Mouse (Mus musculus) heart, adult 2 months (tissue): Measurements from ENCODE around the gene Slc25a23. TPM values are rescaled to one million over a fixed set of nuclear protein-coding genes. Genes with fewer than 3 reads are reported as not detected.

ENCODE experiments used
- DNase-seq, 2 experiments: peaks; one replicate each; pipeline ENCODE4 v3.0.0; 2021
- H3K27ac ChIP-seq: fragments of 200-600 bp; 2 replicates; pipeline ENCODE4 v1.8.1; 2022
- H3K27me3 ChIP-seq: fragments of 200-500 bp; 2 replicates; pipeline ENCODE4 v1.6.1; 2012; ENCODE audit warnings: mild to moderate bottlenecking, low read length, inconsistent platforms, mixed read lengths; ENCODE audit not compliant: control insufficient read depth, insufficient read depth
- H3K36me3 ChIP-seq: fragments of 200-500 bp; 2 replicates; pipeline ENCODE4 v1.6.1; 2012; ENCODE audit warnings: low read length, inconsistent platforms; ENCODE audit not compliant: control insufficient read depth, insufficient read depth
- H3K4me1 ChIP-seq: fragments of 200-500 bp; 2 replicates; pipeline ENCODE4 v1.6.1; 2011; ENCODE audit warnings: low read length; ENCODE audit not compliant: control insufficient read depth, insufficient read depth
- H3K4me3 ChIP-seq: fragments of 200-600 bp; 2 replicates; pipeline ENCODE4 v1.8.1; 2022
- H3K79me2 ChIP-seq: fragments of 200-500 bp; replicated peaks from 2 replicates; pipeline ENCODE4 v1.6.1; 2012; ENCODE audit warnings: mild to moderate bottlenecking, inconsistent platforms, low read length, moderate library complexity, mixed read lengths; ENCODE audit not compliant: control insufficient read depth, insufficient read depth
- H3K9ac ChIP-seq: fragments of 200-500 bp; 2 replicates; pipeline ENCODE4 v1.6.1; 2012; ENCODE audit warnings: low read depth, mild to moderate bottlenecking, control low read depth, inconsistent platforms, low read length, mixed read lengths
- CTCF ChIP-seq: fragments of 200-600 bp; IDR thresholded peaks from 2 replicates; pipeline ENCODE4 v1.8.1; 2022; ENCODE audit warnings: antibody characterized with exemption, mild to moderate bottlenecking, moderate library complexity
- EP300 ChIP-seq: fragments of 200-500 bp; IDR thresholded peaks from 2 replicates; pipeline ENCODE4 v1.6.1; 2011; ENCODE audit warnings: low read depth, low read length, control low read depth; ENCODE audit not compliant: insufficient read depth
- POLR2A ChIP-seq: fragments of 200-500 bp; IDR thresholded peaks from 2 replicates; pipeline ENCODE4 v1.6.1; 2011; ENCODE audit warnings: mild to moderate bottlenecking, low read depth, low read length, control low read depth; ENCODE audit not compliant: insufficient read depth
- WGBS: fragments of 180-500 bp; shearing (Covaris S2); methylation state at CpG from one replicate; pipeline ENCODE4 v1.1.7; 2018; 5-methylcytosine and 5-hydroxymethylcytosine counted together
- intact Hi-C: fragments of 180-260 bp; cut with DNase I; formaldehyde crosslinking; loops from one replicate; pipeline ENCODE4 v1.15.1; 2025
- polyA plus RNA-seq: library from polyadenylated mRNA; depleted of rRNA; stranded (reverse); fragments of >200 nt; gene quantifications from 2 replicates; pipeline ENCODE4 v1.2.3, GENCODE M21; 2012
- total RNA-seq, 2 experiments: library from RNA; stranded (reverse); gene quantifications; 2 replicates each; pipeline ENCODE4 v1.2.3; 2021

The Slc25a23 gene
- total and polyA plus RNA-seq, 3 experiments, result 63.5 to 70.9 (median 67.5) TPM

DNA sequence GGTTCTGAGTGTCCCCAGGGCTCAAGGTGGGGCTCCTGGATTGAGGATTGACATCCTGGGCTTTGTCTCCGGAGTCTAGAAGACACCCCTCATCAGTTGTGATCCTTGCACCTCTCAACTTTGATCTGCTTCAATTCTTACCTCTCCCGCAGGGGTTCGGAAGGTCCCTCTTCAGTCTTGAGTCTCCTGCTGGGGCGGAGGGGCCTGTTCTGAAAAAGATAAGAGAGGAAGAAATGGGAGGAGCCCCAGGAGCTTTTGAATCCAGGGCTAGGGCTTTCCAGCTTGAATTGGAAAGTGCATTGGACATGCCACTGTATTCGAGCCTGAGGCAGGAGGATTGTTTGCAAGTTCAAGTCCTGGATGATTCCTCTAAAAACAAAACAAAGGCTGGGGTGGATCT lies 7.2 kb upstream of the Slc25a23 start:
- Histone ChIP-seq H3K27me3 (no peaks in the 10 kb centered on the region), H3K4me1 (no peaks in the 10 kb centered on the region), H3K9ac (no peak overlapping the region), H3K4me3 (no peak overlapping the region), H3K79me2 (no peaks in the 10 kb centered on the region), H3K36me3 (no peaks in the 10 kb centered on the region), H3K27ac (no peak overlapping the region)
- no peak for DNase-seq
- intact Hi-C loops, result no loop called here
- TF ChIP-seq POLR2A (no peak), CTCF (no peak), EP300 (no peak)
- WGBS, result 39% methylated on average over 5 of the region's 5 CpGs

DNA sequence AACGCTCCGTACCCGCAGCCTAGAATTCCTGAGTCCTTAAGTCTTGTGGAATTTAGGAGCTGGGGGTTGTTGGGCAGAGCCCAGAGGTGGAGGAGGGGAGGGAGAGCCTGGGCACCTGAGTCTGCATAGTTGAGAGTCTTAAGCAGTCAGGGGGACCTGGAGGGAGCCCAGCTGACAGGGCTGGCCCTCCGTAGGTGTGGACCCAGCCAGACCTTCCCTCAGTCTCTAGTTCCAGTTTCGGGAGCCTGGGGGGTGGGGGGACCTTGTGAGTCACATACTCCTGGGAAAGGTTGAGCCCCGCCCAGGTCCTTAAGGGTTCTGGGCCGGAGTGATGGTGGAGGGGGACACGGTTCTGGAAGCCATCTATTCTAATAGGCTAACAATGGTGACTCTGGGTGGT lies 3.4 kb upstream of the Slc25a23 start:
- no peak overlapping the region for H3K9ac ChIP-seq
- no peak overlapping the region for H3K27ac ChIP-seq
- no peak overlapping the region for H3K4me3 ChIP-seq
- TF ChIP-seq CTCF (no peak), EP300 (no peak), POLR2A (no peak)
- no peaks in the 10 kb centered on the region for H3K27me3 ChIP-seq
- H3K36me3 ChIP-seq, result no peaks in the 10 kb centered on the region
- 0 out of 2 replicates have a peak, but pooled peaks cover 3% of the 10 kb centered on the region for H3K4me1 ChIP-seq
- 41% methylated on average over 8 of the region's 8 CpGs for WGBS
- no peaks in the 10 kb centered on the region for H3K79me2 ChIP-seq
- intact Hi-C loops, result no loop called here
- DNase-seq, result no peak

DNA sequence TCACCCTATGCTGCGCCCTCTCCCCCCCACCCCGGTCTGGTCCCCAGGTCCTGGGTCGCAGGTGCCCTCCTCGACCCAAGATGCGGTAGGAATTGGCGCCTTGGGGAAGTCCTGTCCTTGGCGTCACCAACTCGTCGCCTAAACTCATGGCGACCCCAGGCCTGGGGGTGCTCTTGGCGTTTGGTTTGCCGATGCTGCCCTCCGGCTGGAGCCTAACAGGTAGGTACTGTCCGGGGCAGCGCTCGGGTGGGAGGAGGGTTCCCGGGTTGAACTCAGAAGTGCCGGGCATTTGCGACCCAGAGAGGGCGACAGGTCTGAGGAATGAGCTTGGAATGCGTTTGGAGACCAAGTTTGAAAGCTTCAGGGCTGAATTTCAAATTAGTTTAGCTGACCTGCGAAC lies 2.9 kb upstream of the Slc25a23 start:
- intact Hi-C loops, result no loop called here
- no peak for DNase-seq
- no peaks in the 10 kb centered on the region for H3K79me2 ChIP-seq
- TF ChIP-seq POLR2A, result no peak
- no peak for TF ChIP-seq CTCF
- no peak for TF ChIP-seq EP300
- WGBS, result 3% methylated on average over 22 of the region's 22 CpGs
- no peak overlapping the region for H3K27ac ChIP-seq
- H3K9ac ChIP-seq, result no peak overlapping the region
- no peak overlapping the region for H3K4me3 ChIP-seq
- H3K36me3 ChIP-seq, result no peaks in the 10 kb centered on the region
- no peaks in the 10 kb centered on the region for H3K27me3 ChIP-seq
- 0 out of 2 replicates have a peak, but pooled peaks cover 3% of the 10 kb centered on the region for H3K4me1 ChIP-seq

DNA sequence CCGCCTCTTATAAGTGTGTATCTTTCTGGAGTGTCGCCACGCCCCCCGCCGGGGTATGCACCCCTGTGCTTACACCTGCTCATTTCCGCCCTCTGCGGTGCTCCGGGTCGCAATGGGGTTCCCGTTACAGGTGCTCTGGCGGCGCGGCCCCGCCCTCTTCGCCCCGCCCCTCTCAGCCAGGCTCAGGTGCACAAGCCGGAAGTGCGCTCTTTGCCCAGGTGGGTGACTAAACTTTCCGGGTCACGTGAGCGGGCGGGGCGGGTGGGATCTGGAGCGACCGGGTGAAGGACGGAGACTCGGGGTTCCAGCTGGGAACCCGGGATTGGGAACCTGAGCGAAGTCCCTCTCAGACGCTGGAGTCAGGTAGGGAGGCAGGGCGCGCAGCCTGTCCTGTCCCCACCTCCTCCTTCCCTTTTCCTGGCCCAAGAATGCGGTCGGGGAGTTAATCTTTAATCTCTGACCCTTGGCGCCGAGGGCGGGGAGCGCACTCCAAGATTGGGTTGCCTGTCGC lies 2.4 kb upstream of the Slc25a23 start:
- 2% methylated on average over 39 of the region's 39 CpGs for WGBS
- peak in 1 of 2 experiments; percentile 35 for DNase-seq
- Histone ChIP-seq H3K36me3 (no peaks in the 10 kb centered on the region), H3K4me3 (peak overlapping the region; percentile 16; the same call in 1 of the 2 replicates), H3K9ac (no peak overlapping the region), H3K27ac (no peak overlapping the region), H3K27me3 (no peaks in the 10 kb centered on the region), H3K79me2 (no peaks in the 10 kb centered on the region), H3K4me1 (0 out of 2 replicates have a peak, but pooled peaks cover 3% of the 10 kb centered on the region)
- TF ChIP-seq POLR2A, result no peak
- TF ChIP-seq CTCF, result no peak
- TF ChIP-seq EP300, result no peak
- intact Hi-C loops, result no loop called here

DNA sequence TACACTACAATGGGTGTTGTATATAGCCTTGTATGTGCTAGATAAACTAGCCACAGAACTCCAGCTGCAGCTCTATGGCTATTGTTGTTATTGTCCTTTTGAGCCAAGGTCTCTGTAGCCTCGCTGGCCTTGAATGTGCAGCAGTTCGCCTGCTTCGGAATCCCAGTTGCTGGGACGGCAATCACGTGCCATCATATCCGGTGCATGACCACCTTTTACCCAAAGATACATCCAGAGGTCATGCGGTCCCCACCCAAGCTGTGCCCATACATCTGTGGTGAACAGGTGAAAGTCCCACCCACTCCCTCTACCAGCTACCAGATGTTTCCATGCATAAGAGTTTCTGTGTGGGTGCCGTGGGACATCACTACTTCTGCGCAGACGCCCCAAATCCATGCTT lies 1.4 kb upstream of the Slc25a23 start:
- Histone ChIP-seq H3K9ac (no peak overlapping the region), H3K4me3 (no peak overlapping the region), H3K36me3 (no peaks in the 10 kb centered on the region), H3K27ac (no peak overlapping the region; the same call in 1 of the 2 replicates), H3K27me3 (no peaks in the 10 kb centered on the region), H3K4me1 (0 out of 2 replicates have a peak, but pooled peaks cover 3% of the 10 kb centered on the region), H3K79me2 (no peaks in the 10 kb centered on the region)
- WGBS, result 38% methylated on average over 10 of the region's 10 CpGs
- intact Hi-C loops, result no loop called here
- DNase-seq, result no peak
- no peak for TF ChIP-seq POLR2A
- no peak for TF ChIP-seq CTCF
- TF ChIP-seq EP300, result no peak

DNA sequence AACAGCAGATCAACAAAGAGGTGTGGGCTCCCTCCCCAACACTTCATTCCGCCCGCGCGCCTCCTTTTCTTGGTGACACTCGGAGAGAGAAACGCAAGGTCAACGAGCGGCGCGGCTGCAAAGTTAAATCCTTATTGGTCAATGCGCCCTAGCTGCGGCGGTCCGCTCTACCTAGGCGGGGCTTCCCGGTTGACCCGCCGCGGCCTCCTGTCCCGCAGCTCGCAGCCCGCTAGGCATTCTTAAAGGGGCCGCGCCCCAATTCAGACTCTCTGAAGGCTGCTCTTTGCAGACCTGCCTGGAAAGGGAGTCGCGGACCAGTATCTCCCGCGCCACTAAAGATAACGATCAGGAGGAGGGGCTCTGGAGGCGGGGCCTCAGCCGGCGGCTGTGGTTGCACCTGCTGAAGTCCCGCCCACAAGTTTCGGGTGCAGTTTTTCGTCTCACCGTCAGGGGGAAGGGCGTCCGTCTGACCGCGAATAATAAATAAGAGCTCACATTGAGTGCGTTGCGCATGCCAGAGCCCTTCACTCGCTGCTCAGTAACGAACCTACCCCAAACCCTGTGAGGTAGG lies 653 bp upstream of the Slc25a23 start:
- peak overlapping the region; percentile 74 for H3K4me3 ChIP-seq
- peak overlapping the region; percentile 76 for H3K9ac ChIP-seq
- peak; percentile 97 for DNase-seq
- H3K79me2 ChIP-seq, result no peaks in the 10 kb centered on the region
- 0 out of 2 replicates have a peak, but pooled peaks have one; percentile 17 for TF ChIP-seq POLR2A
- TF ChIP-seq CTCF, result peak; percentile 87
- 0 out of 2 replicates have a peak, but pooled peaks have one; percentile 20 for TF ChIP-seq EP300
- H3K4me1 ChIP-seq, result 0 out of 2 replicates have a peak, but pooled peaks cover 3% of the 10 kb centered on the region
- no peaks in the 10 kb centered on the region for H3K36me3 ChIP-seq
- intact Hi-C loops, result no loop called here
- whole genome bisulfite sequencing, result under 1% methylated on average over 44 of the region's 44 CpGs
- no peaks in the 10 kb centered on the region for H3K27me3 ChIP-seq
- H3K27ac ChIP-seq, result peak overlapping the region; percentile 93
